Mouse (Mus musculus) heart, embryonic 12.5 days (tissue): ENCODE data around the gene Ilf3. TPM values are rescaled to one million over a fixed set of nuclear protein-coding genes. Genes with fewer than 3 reads are reported as not detected.

ENCODE experiments used
- ATAC-seq: fragments of 200-750 bp; cut with Nextera tagmentation; 2 replicates; pipeline ENCODE4 v1.8.0; 2017; ENCODE audit warnings: moderate TSS enrichment, moderate library complexity; ENCODE audit not compliant: insufficient number of reproducible peaks, low FRiP score
- H3K27ac ChIP-seq: fragments of 300-500 bp; sonication (generic); 2 replicates; pipeline ENCODE4 v1.5.1; 2016; ENCODE audit warnings: mild to moderate bottlenecking, moderate library complexity; ENCODE audit not compliant: poor library complexity, severe bottlenecking
- H3K27me3 ChIP-seq: fragments of 300-500 bp; sonication (generic); replicated peaks from 2 replicates; pipeline ENCODE4 v1.6.1; 2016; ENCODE audit warnings: mild to moderate bottlenecking, moderate library complexity
- H3K36me3 ChIP-seq: fragments of 300-500 bp; sonication (generic); 2 replicates; pipeline ENCODE4 v1.6.1; 2016; ENCODE audit warnings: mild to moderate bottlenecking, moderate library complexity
- H3K4me1 ChIP-seq: fragments of 300-500 bp; sonication (generic); replicated peaks from 2 replicates; pipeline ENCODE4 v1.6.1; 2016; ENCODE audit warnings: mild to moderate bottlenecking
- H3K4me2 ChIP-seq: fragments of 300-500 bp; sonication (generic); 2 replicates; pipeline ENCODE4 v1.6.1; 2016; ENCODE audit warnings: mild to moderate bottlenecking, moderate library complexity
- H3K4me3 ChIP-seq: fragments of 300-500 bp; sonication (generic); 2 replicates; pipeline ENCODE4 v1.5.1; 2016; ENCODE audit warnings: mild to moderate bottlenecking
- H3K9ac ChIP-seq: fragments of 300-500 bp; sonication (generic); 2 replicates; pipeline ENCODE4 v1.6.1; 2016; ENCODE audit warnings: mild to moderate bottlenecking, moderate library complexity
- H3K9me3 ChIP-seq: fragments of 300-500 bp; sonication (generic); replicated peaks from 2 replicates; pipeline ENCODE4 v1.6.1; 2016; ENCODE audit warnings: mild to moderate bottlenecking, moderate library complexity
- WGBS: fragments of 180-500 bp; shearing (Covaris S2); methylation state at CpG from one replicate; pipeline ENCODE4 v1.1.7; 2016; 5-methylcytosine and 5-hydroxymethylcytosine counted together
- polyA plus RNA-seq: library from polyadenylated mRNA; unstranded; fragments of >200 nt; fragmentation: Nextera tagmentation; extraction: Ambion mirVana; gene quantifications from 2 replicates; pipeline ENCODE4 v1.2.1, GENCODE M21; 2016

The Ilf3 gene
- polyA plus RNA-seq, 1 experiment from 2014 or later, result 139 TPM

DNA sequence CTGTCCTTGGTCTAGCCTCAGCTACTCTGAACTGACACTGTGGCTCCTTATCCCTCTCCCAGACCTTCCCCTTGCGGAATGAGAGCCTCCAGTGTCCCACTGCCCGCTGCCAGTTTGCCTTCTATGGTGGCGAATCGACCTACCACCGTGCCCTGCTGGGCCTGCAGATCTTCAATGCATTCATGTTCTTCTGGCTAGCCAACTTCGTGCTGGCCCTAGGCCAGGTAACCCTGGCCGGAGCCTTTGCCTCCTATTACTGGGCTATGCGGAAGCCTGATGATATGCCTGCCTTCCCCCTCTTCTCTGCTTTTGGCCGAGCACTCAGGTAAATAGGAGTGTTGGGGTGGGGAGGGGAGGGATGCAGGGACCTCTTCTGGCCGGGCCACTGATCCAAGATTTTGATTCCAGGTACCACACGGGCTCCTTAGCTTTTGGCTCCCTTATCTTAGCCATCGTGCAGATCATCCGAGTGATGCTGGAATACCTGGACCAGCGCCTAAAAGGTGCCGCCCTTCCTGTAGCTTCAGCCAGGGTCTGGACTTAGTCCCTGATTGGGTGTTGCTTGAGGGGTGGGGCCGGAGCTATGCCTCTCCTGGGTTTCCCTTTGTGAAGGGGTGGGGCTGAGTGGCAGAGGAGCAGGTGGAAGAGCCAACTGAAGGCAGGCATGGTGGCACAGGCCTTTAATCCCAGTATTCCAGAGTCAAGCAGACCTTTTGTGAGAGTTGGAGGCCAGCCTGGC, 20.9 kb upstream of the Ilf3 start:
- Histone ChIP-seq H3K4me3 (no peak overlapping the region), H3K4me1 (no peaks in the 10 kb centered on the region), H3K27me3 (no peaks in the 10 kb centered on the region), H3K4me2 (no peak overlapping the region), H3K36me3 (peaks cover 91% of the 10 kb centered on the region), H3K9ac (no peak overlapping the region), H3K27ac (no peak overlapping the region), H3K9me3 (no peaks in the 10 kb centered on the region)
- 76% methylated on average over 16 of the region's 16 CpGs for WGBS
- no peak for ATAC-seq

DNA sequence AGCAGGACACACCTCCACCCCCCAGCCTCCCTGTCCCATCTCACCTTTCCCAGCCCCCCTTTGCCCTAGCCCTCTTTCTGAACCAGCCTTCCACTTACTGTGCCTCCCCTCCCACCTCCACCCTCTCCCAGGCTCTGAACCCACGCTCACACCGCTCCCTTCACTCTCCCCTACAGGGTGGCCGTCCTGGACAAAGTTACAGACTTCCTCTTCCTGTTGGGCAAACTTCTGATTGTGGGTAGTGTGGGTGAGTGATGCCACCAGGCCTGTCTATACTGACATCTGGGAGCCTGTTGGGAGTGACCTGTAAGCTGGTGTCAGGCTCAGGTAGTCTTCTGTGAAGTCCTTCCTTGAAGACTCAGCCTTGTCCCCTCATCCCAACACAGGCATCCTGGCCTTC, 19.5 kb upstream of the Ilf3 start:
- H3K27ac ChIP-seq, result no peak overlapping the region
- H3K4me1 ChIP-seq, result peaks cover 13% of the 10 kb centered on the region
- no peak overlapping the region for H3K4me2 ChIP-seq
- H3K9me3 ChIP-seq, result no peaks in the 10 kb centered on the region
- 78% methylated on average over 3 of the region's 3 CpGs for WGBS
- H3K36me3 ChIP-seq, result peaks cover 81% of the 10 kb centered on the region
- no peak for ATAC-seq
- no peak overlapping the region for H3K9ac ChIP-seq
- no peak overlapping the region for H3K4me3 ChIP-seq
- no peaks in the 10 kb centered on the region for H3K27me3 ChIP-seq

DNA sequence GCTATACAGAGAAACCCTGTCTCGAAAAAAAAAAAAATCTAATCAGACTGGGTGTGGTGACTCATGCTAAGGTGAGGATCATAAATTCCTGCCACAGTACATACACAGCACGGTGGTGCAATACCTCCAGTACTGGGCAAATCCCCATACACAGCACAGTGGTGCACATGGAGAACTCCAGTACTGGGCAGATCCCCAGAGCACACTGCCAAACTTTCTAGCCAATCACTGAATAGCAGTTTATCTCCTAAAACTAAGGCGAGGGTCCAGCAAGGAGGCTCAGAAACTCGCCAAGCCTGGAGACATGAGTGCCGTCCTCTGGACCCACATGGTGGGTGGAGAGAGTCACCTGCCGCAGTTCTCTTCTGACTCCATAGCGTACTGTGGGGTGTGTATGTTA, 16.5 kb upstream of the Ilf3 start:
- Histone ChIP-seq H3K4me3 (no peak overlapping the region), H3K9me3 (no peaks in the 10 kb centered on the region)
- 88% methylated on average over 7 of the region's 7 CpGs for WGBS

DNA sequence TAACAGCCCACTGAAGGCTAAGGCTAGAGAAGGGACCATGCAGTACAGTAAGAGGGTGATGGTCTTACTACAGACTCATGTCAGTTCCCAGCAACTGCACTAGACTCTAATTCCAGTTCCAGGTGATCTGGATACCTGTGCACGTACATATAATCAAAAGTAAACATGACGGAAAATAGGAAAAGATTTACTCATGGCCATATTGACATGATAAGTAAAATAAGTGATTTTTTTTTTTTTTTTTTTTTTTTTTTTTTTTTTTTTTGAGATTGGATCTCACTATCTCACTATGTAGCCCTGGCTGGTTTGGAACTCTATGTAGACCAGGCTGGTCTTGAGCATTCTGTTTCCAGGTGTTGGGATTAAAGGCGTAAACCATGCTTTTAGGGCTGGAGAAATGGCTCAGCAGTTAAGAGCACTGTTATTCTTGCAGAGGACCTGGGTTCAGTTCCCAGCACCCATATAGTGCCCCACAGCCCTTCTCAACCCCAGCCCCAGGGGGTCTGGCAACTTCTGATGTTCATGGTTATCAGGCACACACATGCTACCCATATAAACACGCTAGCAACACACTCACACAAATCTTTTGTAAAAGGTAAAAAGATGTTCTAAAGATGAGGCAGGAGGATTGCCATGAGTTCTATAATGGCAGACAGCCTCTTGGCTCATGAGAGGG, 15.8 kb upstream of the Ilf3 start:
- no peak; the same call in 1 of the 2 replicates for ATAC-seq
- peaks cover 75% of the 10 kb centered on the region for H3K36me3 ChIP-seq
- no peak overlapping the region for H3K4me2 ChIP-seq
- WGBS, result 91% methylated on average over 4 of the region's 4 CpGs
- peak overlapping the region; percentile 60 for H3K27ac ChIP-seq
- no peak overlapping the region for H3K4me3 ChIP-seq
- H3K9ac ChIP-seq, result no peak overlapping the region
- peaks cover 16% of the 10 kb centered on the region for H3K4me1 ChIP-seq
- no peaks in the 10 kb centered on the region for H3K9me3 ChIP-seq
- H3K27me3 ChIP-seq, result no peaks in the 10 kb centered on the region

More for the DNA sequence above, 16.5 kb upstream of the Ilf3 start:
- peaks cover 16% of the 10 kb centered on the region for H3K4me1 ChIP-seq
- H3K27me3 ChIP-seq, result no peaks in the 10 kb centered on the region
- H3K4me2 ChIP-seq, result no peak overlapping the region
- H3K9ac ChIP-seq, result no peak overlapping the region
- ATAC-seq, result no peak
- H3K27ac ChIP-seq, result no peak overlapping the region
- H3K36me3 ChIP-seq, result peaks cover 80% of the 10 kb centered on the region

DNA sequence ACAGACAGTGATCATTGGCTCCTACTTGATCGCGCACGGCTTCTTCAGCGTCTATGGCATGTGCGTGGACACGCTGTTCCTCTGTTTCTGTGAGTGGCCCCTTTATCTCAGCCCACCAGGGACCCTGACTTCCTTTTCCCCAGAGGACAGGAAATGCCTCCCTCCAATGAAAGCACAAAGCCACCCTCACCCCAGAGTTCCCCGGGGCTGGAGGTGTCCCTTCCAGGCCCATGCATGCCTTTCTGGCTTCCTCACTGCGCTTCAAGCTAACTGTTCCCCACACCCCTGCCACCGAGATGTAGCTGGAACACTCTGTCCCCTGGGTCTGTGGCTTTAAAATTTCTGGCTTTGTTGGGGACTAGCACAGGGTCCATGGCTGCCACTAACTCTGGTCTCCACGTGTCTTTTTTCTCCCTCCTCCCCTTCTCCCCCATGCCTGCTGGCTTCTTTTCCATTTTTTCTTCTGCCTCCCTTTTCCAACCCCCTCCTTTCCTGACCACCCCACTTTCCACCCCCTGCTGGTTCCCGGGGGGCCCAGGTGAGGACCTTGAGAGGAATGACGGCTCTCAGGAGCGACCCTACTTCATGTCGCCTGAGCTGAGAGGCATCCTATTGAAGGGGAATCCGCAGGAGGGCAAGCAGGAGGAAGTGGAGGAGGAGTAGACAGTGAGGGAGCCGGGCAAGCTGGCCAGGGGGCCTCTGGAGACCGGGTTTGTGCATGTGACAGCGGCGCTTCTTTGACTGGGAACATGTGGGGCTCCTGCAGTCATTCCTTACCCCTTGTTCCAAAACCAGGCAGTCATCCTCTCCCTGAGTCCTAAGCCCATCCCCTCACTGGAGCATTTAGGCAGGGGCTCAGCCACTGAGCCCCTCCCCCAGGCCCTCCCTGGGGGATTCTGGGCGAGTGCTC, 15.0 kb upstream of the Ilf3 start:
- no peaks in the 10 kb centered on the region for H3K27me3 ChIP-seq
- peaks cover 16% of the 10 kb centered on the region for H3K4me1 ChIP-seq
- peaks cover 66% of the 10 kb centered on the region for H3K36me3 ChIP-seq
- H3K27ac ChIP-seq, result peak overlapping the region; percentile 60
- WGBS, result 27% methylated on average over 20 of the region's 20 CpGs
- H3K9ac ChIP-seq, result peak overlapping the region; percentile 18; the same call in 1 of the 2 replicates
- no peak overlapping the region for H3K4me3 ChIP-seq
- no peaks in the 10 kb centered on the region for H3K9me3 ChIP-seq
- ATAC-seq, result peak; percentile 54; the same call in 1 of the 2 replicates
- peak overlapping the region; percentile 16; the same call in 1 of the 2 replicates for H3K4me2 ChIP-seq

DNA sequence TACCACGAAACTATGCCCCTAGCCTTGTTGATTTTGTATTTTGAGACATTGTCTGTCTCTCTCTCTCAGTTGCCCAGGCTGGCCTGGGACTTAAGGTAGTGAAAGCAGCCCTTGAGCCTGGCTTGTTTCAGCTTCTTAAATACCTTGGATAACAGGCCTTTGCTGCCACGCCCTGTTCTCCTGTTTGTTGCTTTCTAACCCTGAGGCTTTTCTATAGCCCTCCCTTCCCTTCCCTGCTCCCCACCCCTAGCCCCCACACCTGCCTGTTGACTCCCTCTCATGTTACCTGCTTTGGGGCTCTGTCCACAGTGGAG, 14.3 kb upstream of the Ilf3 start:
- WGBS, result 52% methylated on average over 2 of the region's 2 CpGs
- peaks cover 60% of the 10 kb centered on the region for H3K36me3 ChIP-seq

DNA sequence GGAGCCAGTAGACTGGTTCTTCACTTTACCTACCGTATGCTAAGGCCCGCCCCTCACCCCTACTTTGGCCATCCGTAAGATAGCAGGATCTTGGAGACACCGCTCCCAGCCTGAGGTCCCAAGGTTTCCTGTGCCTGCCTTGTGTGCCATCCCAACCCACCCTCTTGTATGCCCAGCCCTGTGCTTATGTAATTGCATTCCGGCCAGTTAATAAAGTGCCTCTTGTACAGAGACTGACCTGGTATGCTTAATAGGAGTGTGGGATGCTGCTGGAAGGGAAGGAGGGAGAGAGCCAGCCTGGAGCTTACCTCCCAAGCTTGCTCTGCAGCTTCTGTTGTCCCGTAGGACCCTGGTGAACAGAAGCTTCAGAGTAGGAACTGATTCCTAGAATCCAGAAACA, 12.9 kb upstream of the Ilf3 start:
- no peak overlapping the region for H3K4me2 ChIP-seq
- peaks cover 16% of the 10 kb centered on the region for H3K4me1 ChIP-seq
- no peak overlapping the region for H3K4me3 ChIP-seq
- WGBS, result 85% methylated on average over 6 of the region's 6 CpGs
- no peaks in the 10 kb centered on the region for H3K9me3 ChIP-seq
- H3K27me3 ChIP-seq, result 0 out of 2 replicates have a peak, but pooled peaks cover 5% of the 10 kb centered on the region
- H3K9ac ChIP-seq, result no peak overlapping the region; the same call in 1 of the 2 replicates
- peaks cover 47% of the 10 kb centered on the region for H3K36me3 ChIP-seq
- no peak overlapping the region for H3K27ac ChIP-seq
- no peak for ATAC-seq

More for the DNA sequence above, 14.3 kb upstream of the Ilf3 start:
- Histone ChIP-seq H3K27me3 (no peaks in the 10 kb centered on the region), H3K4me3 (no peak overlapping the region), H3K4me2 (no peak overlapping the region), H3K9me3 (no peaks in the 10 kb centered on the region), H3K9ac (0 out of 2 replicates have a peak overlapping the region, but pooled peaks have one; percentile 13), H3K4me1 (peaks cover 16% of the 10 kb centered on the region), H3K27ac (0 out of 2 replicates have a peak overlapping the region, but pooled peaks have one; percentile 60)
- no peak for ATAC-seq

DNA sequence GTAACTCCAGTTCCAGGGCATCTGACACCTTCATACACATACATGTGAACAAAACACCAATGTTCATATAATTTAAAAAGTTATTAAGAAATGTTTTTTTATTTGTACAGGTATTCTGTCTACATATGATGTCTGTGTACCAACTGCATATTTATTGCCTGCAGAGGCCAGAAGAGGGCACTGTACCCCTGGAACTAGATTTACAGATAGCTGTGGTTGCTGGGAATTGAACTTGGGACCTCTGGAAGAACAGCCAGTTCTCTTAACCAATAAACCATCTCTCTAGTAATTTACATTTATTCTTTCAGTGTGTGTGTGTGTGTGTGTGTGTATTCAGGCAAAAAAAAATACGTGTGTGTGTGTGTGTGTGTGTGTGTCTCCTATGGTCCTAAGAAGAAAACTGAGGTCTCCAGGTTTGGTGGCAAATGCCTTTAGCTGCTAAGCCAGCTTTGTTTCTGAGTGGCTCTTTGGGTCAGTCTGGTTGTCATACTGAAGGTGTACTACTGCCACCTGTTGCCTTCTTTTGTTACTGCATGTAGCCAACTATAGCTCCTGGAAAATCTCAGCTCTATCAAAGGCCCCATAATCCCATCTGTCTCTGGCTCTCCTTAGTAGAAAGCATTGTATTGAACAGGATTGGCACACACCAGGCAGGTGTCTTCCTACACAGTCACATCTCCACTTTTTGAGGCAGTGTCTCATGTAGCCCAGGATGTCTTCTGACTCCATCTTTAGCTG, 10.5 kb upstream of the Ilf3 start:
- Histone ChIP-seq H3K4me1 (peaks cover 14% of the 10 kb centered on the region), H3K4me2 (no peak overlapping the region), H3K4me3 (no peak overlapping the region), H3K36me3 (peaks cover 27% of the 10 kb centered on the region), H3K9me3 (no peaks in the 10 kb centered on the region), H3K27me3 (peaks cover 14% of the 10 kb centered on the region), H3K27ac (no peak overlapping the region), H3K9ac (no peak overlapping the region)
- WGBS, result 0% methylated on average over 1 of the region's 1 CpGs
- peak; percentile 45; the same call in 1 of the 2 replicates for ATAC-seq

DNA sequence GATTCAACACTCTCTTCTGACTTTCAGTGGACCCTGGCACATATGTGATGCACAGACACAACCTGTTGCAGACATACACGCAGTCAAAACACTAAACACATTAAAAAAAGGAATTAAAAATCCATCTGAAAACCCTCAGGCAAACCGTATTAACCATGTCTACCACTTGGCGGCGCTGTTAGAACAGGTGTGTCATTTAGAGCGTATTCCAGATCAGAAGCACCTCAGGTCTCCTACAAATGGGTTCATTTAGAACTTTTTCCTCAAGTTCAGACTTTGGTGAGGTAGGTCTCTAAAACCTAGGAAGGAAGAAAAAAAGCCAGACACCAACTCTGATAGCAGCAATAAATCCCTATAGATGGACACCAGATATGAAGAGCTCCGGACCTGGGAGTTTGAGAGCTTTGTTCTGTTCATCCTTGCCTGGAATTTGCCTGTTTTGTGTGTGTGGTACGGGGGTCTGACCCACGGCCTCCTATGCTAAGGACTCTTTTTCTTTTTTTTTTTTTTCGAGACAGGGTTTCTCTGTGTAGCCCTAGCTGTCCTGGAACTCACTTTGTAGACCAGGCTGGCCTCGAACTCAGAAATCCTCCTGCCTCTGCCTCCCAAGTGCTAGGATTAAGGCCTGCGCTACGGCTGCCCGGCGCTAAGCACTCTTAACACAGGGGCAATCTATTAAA, 990 bp upstream of the Ilf3 start:
- 0 out of 2 replicates have a peak overlapping the region, but pooled peaks have one; percentile 11 for H3K9ac ChIP-seq

DNA sequence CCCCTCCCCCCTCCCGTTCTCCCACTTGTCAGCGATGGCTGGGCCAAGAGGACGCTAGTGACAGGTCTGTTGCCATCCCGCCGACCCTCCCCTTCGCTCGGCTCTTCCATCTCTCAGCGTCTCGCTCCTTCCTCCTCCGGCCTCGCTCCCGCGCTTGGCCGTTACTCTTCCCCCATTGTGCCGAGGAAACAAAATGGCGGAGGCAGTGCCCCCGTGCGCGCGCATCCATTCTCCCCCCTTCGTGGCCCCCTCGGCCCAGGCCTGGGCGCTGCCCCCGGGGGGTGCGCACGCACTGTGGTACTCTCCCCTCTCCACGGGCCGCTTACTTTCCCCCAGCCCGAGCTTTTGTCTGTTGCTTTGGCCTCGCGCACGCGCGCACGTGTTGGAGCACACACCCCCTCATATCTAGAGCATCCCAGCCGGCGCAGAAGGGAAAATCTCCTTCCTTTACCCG, 487 bp downstream of the Ilf3 start:
- under 1% methylated on average over 38 of the region's 38 CpGs for WGBS
- ATAC-seq, result peak; percentile 53
- Histone ChIP-seq H3K4me2 (peak overlapping the region; percentile 90), H3K4me3 (peak overlapping the region; percentile 89), H3K27ac (peak overlapping the region; percentile 85), H3K27me3 (no peaks in the 10 kb centered on the region), H3K9me3 (no peaks in the 10 kb centered on the region), H3K4me1 (peaks cover 26% of the 10 kb centered on the region), H3K9ac (peak overlapping the region; percentile 88), H3K36me3 (peaks cover 16% of the 10 kb centered on the region)

More for the DNA sequence above, 990 bp upstream of the Ilf3 start:
- Histone ChIP-seq H3K4me2 (peak overlapping the region; percentile 69), H3K27me3 (peaks cover 10% of the 10 kb centered on the region), H3K36me3 (peaks cover 3% of the 10 kb centered on the region), H3K4me1 (peaks cover 19% of the 10 kb centered on the region), H3K4me3 (peak overlapping the region; percentile 89), H3K9me3 (no peaks in the 10 kb centered on the region), H3K27ac (peak overlapping the region; percentile 74)
- ATAC-seq, result no peak
- 30% methylated on average over 14 of the region's 14 CpGs for WGBS
